Mouse (Mus musculus) frontal cortex, adult (tissue): ENCODE data around the gene Rftn1.
A peak's percentile ranks its signal among the peaks of the same experiment; 100 is the strongest.

Source experiments
- ATAC-seq: cut with Nextera tagmentation; 2 replicates; pipeline ENCODE4 v1.9.2; 2017; ENCODE audit warnings: mild to moderate bottlenecking, moderate library complexity, mixed read lengths; ENCODE audit not compliant: low TSS enrichment

Gene Rftn1

GRCm38 (mm10) chr17:50021400-50021799, 169.1 kb downstream of the Rftn1 start:
- ATAC-seq = no peak

DNA sequence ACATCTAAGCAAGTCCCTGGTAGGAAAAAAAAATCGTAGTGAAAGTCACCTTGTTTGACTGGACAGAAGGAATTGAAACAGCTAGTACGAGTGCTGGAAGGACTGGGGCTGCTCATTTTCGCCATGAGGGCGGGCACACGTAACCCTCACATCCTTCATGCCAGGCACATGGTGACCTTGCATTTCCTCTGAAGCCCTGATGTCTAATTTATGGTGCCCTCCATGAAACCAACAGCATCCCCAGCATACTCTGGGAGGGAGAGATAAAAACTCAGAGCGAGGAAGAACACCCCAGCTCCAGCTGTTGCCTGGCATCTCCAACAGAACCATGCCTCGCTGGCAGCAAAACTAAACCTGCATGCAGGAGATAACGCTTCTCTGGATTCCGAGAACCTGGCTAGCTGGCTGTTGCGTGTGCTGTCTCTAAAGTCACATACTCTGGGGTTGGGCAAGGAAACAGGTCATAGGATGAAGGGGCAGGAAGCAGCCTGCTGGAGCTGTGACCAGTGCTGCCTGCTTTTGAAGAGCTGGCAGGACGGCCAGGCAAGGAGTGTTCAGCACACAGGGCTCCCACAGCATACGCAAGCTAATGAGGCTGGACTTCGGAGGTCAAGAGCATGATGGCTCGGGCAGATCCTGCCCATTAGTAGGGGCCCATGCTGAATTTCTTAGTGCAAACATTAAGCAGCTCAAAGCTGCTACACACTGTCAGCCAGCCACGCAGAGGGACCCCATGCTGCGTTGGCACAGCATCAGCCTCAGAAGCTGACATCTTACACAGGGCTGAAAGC, 170.1 kb downstream of the Rftn1 start:
- ATAC-seq = peak; percentile 32; the same call in 1 of the 2 replicates

DNA sequence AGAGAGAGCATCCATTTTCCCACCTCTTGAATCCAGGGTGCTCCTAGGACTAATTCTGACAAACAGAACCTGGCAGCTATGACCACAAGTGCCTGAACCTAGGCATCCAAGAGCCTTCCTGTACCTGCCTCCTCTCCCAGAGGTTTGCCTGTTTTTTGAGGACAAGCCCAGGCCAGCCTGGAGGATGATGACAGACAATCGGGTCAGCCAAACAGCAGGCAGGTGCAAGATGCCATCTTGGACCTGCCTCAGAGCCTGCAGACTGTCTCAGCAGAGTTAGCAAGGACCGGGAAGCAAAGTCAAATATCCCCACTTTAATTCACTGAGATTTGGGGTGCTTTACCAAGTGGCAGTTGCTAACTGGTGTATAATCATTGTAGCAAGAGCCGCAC, 170.7 kb downstream of the Rftn1 start:
- no peak for ATAC-seq

DNA sequence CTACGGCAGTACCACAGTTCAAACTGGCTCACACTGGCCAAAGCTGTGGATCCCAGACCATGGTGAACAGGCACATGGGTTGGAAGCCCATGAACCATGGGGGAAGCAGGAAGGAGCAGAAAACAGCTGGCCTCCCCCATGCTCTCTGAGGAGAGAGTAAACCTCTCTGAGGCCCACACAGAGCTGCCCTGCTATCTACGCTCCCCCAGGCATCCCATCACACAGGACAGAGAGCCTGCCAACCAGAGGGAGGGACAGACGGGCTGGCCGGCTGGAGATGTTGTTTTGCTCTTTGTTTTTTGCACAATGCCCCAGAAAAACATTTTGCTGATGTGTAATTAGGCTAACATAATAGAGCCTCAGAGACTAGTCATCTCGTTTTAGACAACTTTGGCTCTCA, 171.4 kb downstream of the Rftn1 start:
- ATAC-seq = 0 out of 2 replicates have a peak, but pooled peaks have one; percentile 60

DNA sequence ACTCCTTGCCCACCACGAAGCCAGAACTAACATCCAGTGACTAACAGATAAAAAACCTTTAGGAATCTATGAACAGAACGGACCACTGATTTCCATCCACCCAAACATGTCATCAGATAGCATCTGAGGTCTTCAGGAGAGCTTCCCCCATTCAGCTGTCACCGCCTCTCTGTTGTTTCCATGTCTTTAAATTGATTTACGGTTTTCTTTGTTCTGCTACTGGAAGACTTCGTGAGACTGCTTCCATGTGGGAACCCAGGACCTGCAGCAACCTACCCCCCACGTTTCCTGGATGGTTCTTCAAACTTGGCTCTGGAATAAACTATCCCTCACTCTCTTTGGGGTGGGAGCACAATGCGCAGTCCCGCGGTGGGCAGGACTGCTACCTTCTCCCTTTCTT, 175.8 kb downstream of the Rftn1 start:
- ATAC-seq = no peak

- ATAC-seq = no peak
Measured at GRCm38 (mm10) chr17:50013848-50014247, 176.6 kb downstream of the Rftn1 start.

DNA sequence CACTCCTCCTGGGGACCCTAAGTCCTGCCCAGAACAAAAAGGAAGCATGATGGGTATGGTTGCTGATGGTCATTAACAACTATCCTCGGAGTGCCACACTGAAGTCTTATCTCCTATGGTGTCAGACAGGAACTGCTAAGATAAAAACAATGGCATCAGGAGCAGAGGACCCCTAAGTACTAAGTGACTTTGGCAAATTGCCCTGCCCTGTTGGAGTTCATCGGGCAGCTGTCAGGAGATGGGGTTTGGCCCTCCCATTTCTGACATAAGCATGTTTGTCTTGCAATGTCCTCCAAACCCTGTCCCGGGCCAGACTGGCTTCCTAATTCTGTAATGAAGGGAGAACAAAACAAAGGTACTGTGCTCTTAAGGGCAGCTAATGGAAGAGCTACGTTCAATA, 180.4 kb downstream of the Rftn1 start:
- ATAC-seq = no peak

- ATAC-seq = peak; percentile 38; the same call in 1 of the 2 replicates
Measured at GRCm38 (mm10) chr17:50006721-50007351, 183.6 kb downstream of the Rftn1 start.

- no peak for ATAC-seq
Measured at GRCm38 (mm10) chr17:50006338-50006720, 184.1 kb downstream of the Rftn1 start.

- ATAC-seq = no peak
Measured at GRCm38 (mm10) chr17:50003156-50003555, 187.3 kb downstream of the Rftn1 start.

DNA sequence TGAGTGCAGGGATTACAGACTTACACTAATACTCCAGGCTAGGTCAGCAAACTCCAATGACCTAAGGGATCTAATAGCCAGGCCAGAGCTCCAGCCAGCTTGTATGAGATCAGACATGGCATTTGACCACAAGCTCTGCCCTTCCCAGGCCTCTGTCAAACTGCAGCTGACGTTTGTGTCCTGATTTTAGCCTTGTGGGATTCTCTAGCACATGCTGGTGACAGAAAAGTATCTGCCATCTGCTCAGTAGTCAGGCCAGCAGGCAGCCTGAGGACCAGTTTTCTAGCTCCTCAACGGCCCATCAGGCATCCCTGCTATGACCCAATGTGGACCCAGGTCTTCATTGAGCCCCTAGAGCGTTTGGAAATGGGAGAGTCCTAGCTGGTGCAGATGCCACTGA, 188.3 kb downstream of the Rftn1 start:
- peak; percentile 27; the same call in 1 of the 2 replicates for ATAC-seq

- ATAC-seq = no peak
Measured at GRCm38 (mm10) chr17:50001754-50002153, 188.7 kb downstream of the Rftn1 start.

GRCm38 (mm10) chr17:50000580-50000979, 189.9 kb downstream of the Rftn1 start:
- ATAC-seq = no peak

DNA sequence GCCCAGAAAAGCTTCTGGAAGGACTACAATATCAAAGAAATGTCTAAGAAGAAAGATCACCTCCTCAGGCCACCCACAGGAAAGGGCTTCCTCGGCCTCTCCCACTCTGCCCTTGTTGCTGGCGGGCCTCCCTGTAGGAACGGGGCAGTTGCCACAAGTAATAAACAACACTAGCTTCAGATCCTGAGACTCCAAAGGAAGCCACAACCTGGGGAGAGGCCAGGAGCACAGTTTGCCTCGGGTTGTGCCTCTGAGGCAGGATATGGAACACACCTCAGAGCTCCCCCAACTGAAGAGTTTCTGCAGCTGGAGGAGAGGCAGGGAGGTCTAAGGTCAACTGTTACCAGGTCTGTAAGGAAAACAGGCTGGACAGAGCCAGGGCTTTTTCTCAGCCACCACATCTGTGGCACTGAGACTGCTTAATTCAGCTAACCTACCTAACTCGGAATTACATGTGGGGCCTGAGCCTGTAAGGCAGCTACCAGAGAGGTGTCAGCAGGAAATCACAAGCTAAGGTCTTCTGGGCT, 193.8 kb downstream of the Rftn1 start:
- ATAC-seq = no peak

GRCm38 (mm10) chr17:49996097-49996496, 194.4 kb downstream of the Rftn1 start:
- ATAC-seq = no peak

- no peak for ATAC-seq
Measured at GRCm38 (mm10) chr17:49995226-49995625, 195.2 kb downstream of the Rftn1 start.

- ATAC-seq = no peak
Measured at GRCm38 (mm10) chr17:49993631-49994030, 196.8 kb downstream of the Rftn1 start.

- no peak for ATAC-seq
Measured at GRCm38 (mm10) chr17:49992625-49993603, 197.6 kb downstream of the Rftn1 start.

DNA sequence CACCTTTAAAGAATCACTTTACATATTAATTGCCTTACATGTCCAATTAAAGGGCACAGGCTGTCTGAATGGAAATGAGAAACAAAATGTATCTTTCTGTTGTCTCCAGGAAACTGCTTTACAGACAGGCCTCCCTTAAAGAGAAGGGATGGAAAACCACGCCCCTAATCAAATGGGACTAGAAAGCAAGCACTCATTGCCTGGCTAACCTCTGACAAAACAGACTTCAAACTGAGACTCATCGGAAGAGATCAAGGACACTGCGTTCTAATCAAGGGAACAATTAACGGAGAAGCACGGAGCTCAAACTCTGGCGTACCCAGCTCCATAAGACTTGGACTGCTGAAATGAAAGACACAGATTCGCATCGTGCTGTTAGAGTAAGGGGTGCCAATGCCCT, 200.9 kb downstream of the Rftn1 start:
- no peak for ATAC-seq

GRCm38 (mm10) chr17:49987095-49987494, 203.4 kb downstream of the Rftn1 start:
- ATAC-seq = no peak

DNA sequence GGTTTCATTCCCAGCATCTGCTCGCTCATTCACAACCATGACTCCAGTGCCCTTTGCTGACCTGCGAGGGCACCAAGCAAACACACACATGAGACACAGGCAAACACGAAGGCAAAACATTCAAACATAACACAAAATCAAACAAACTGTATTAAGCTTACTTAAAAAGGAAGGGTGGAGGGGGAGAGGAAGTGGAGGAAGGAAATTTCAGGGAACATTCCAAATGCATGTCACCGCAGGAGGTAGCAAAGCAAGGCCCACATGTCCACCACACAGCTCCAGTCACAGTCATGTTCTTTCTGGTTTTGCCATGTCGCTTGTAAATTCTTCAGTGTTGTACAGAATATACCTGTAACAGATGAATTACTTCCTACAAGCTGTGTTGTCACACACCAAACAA, 207.0 kb downstream of the Rftn1 start:
- no peak for ATAC-seq
